12 mouse cellular contexts compared by ENCODE assay signal in genomic region chr14:31929161-31929707, GRCm38 (mm10).
A peak's percentile ranks its signal among the peaks of the same experiment; 100 is the strongest.
DNase-seq lines count a peak whose midpoint lies in the region; ATAC-seq and TF ChIP-seq lines count a peak whose summit lies in the region.
"Had no signal": no experiment of that assay in that cellular context is flagged by ENCODE, and none has a peak within 500 bp of the region (broad histone marks: within the 10 kb centered on the region; RNA-seq: fewer than 3 reads in every experiment).

No protein-coding gene starts in this region.

- WGBS in lung, embryonic 15.5 days = 53% methylated on average over 12 of the region's 12 CpGs
- WGBS in lung, adult 2 months = 45% methylated on average over 12 of the region's 12 CpGs
- WGBS in stomach, embryonic 15.5 days = 52% methylated on average over 12 of the region's 12 CpGs
- 63% methylated on average over 12 of the region's 12 CpGs for WGBS in embryonic facial prominence, embryonic 10.5 days

- no peak overlapping the region for H3K9ac ChIP-seq in lung, embryonic 15.5 days
- no peak overlapping the region for H3K9ac ChIP-seq in stomach, embryonic 15.5 days
- H3K9ac ChIP-seq: forebrain, postnatal 0 days had no signal

- peak overlapping the region; percentile 82 for H3K27ac ChIP-seq in lung, embryonic 15.5 days
- peak overlapping the region; percentile 31; the same call in 1 of the 2 replicates for H3K27ac ChIP-seq in stomach, embryonic 15.5 days
- H3K27ac ChIP-seq in embryonic facial prominence, embryonic 10.5 days (replicated peaks) = no peak overlapping the region
- H3K27ac ChIP-seq: hindbrain, embryonic 10.5 days had no signal

- H3K9me3 ChIP-seq in lung, embryonic 15.5 days = no peaks in the 10 kb centered on the region
- 0 out of 2 replicates have a peak, but pooled peaks cover under 1% of the 10 kb centered on the region for H3K9me3 ChIP-seq in stomach, embryonic 15.5 days
- 0 out of 2 replicates have a peak, but pooled peaks cover 3% of the 10 kb centered on the region for H3K9me3 ChIP-seq in embryonic facial prominence, embryonic 10.5 days

- H3K27me3 ChIP-seq in lung, embryonic 15.5 days = no peaks in the 10 kb centered on the region
- no peaks in the 10 kb centered on the region for H3K27me3 ChIP-seq in stomach, embryonic 15.5 days (replicated peaks)
- no peaks in the 10 kb centered on the region for H3K27me3 ChIP-seq in embryonic facial prominence, embryonic 10.5 days (replicated peaks; ENCODE audit: low read depth, poor library complexity, severe bottlenecking)

- TF ChIP-seq CTCF in lung, adult 2 months (IDR thresholded peaks at IDR 0.05; ENCODE audit: insufficient read depth, low read length) = no peak

- no peak for TF ChIP-seq POLR2A in lung, adult 2 months (IDR thresholded peaks at IDR 0.05; ENCODE audit: borderline replicate concordance, extremely low read depth, low read depth, low read length)

- 0 out of 2 replicates have a peak, but pooled peaks have one; percentile 19 for ATAC-seq in lung, embryonic 15.5 days (ENCODE audit: borderline replicate concordance, extremely low read depth, low FRiP score, low TSS enrichment)
- peak; percentile 41; the same call in 1 of the 2 replicates for ATAC-seq in stomach, embryonic 15.5 days (ENCODE audit: insufficient read depth, low FRiP score, low read depth)
- ATAC-seq: forebrain, postnatal 0 days had no signal

- peaks cover 31% of the 10 kb centered on the region for H3K4me1 ChIP-seq in lung, embryonic 15.5 days
- H3K4me1 ChIP-seq in lung, adult 2 months (ENCODE audit: control insufficient read depth, insufficient read depth, low read length) = peaks cover 6% of the 10 kb centered on the region
- H3K4me1 ChIP-seq in stomach, embryonic 15.5 days = peaks cover 6% of the 10 kb centered on the region
- H3K4me1 ChIP-seq in embryonic facial prominence, embryonic 10.5 days = peaks cover 18% of the 10 kb centered on the region

- H3K36me3 ChIP-seq in lung, embryonic 15.5 days = no peaks in the 10 kb centered on the region
- no peaks in the 10 kb centered on the region for H3K36me3 ChIP-seq in stomach, embryonic 15.5 days
- no peaks in the 10 kb centered on the region for H3K36me3 ChIP-seq in embryonic facial prominence, embryonic 10.5 days (replicated peaks)
- H3K36me3 ChIP-seq: hindbrain, embryonic 10.5 days had no signal

- H3K4me2 ChIP-seq in lung, embryonic 15.5 days = no peak overlapping the region
- H3K4me2 ChIP-seq in stomach, embryonic 15.5 days = no peak overlapping the region

- DNase-seq in lung, adult 2 months = no peak
- DNase-seq in c-Kit-positive CD71-positive TER-119-negative erythroid progenitor cells, embryonic 14.5 days (ENCODE audit: low read depth) = peak; percentile 15
- peak; percentile 78 for DNase-seq in kidney, postnatal 36 days
- DNase-seq in embryonic facial prominence, embryonic 10.5 days (ENCODE audit: low spot score) = no peak
- DNase-seq in left cerebral cortex, adult 11 months (ENCODE audit: low spot score) = no peak
- no peak for DNase-seq in gastrocnemius, adult 8-10 months (ENCODE audit: low spot score in 2 of 2)
- DNase-seq: cerebellum, postnatal 25 days; forebrain, postnatal 0 days; midbrain, embryonic 14.5 days had no signal

- H3K4me3 ChIP-seq in lung, embryonic 15.5 days = no peak overlapping the region
- H3K4me3 ChIP-seq in lung, adult 2 months (replicated peaks; ENCODE audit: extremely low read depth, low read depth, low read length) = no peak overlapping the region
- no peak overlapping the region for H3K4me3 ChIP-seq in stomach, embryonic 15.5 days (replicated peaks)
- H3K4me3 ChIP-seq in embryonic facial prominence, embryonic 10.5 days = no peak overlapping the region
- H3K4me3 ChIP-seq: hindbrain, embryonic 10.5 days had no signal

Comparison
In these comparisons a context has a peak if more than half of its experiments do, and no peak if none do; other contexts are left out.
1. DNase-seq: peak in c-Kit-positive CD71-positive TER-119-negative erythroid progenitor cells, embryonic 14.5 days (single experiment) and kidney, postnatal 36 days (2 of 2); none in lung, adult 2 months (single experiment), embryonic facial prominence, embryonic 10.5 days (single experiment), left cerebral cortex, adult 11 months (single experiment) and gastrocnemius, adult 8-10 months (0 of 2).